Mouse (Mus musculus) testis, adult 10 weeks (tissue): ENCODE results near the gene Cntnap3. TPM values are rescaled to one million over a fixed set of nuclear protein-coding genes. Genes with fewer than 3 reads are reported as not detected.

ENCODE experiments used
- polyA plus RNA-seq: library from polyadenylated mRNA; stranded (reverse); fragments of 350-450 nt; fragmentation: Illumina TruSeq; extraction: RNeasy Lipid Tissue Mini Kit (QIAGEN cat#74804); gene quantifications from one replicate; pipeline ENCODE4 v1.2.3, GENCODE M21; 2014; ENCODE audit warnings: low read depth, low replicate concordance

The Cntnap3 gene
- polyA plus RNA-seq = 0.24 TPM

GRCm38 (mm10) chr13:64903585-64904208 is at the start of gene Cntnap3:
TSS of gene Cntnap3 (minus strand) at chr13:64903955.

GRCm38 (mm10) chr13:64917191-64917590 is 13.4 kb upstream of the Cntnap3 start, which contains the start of gene Spata31:
TSS of gene Spata31 (plus strand) at chr13:64917406.

Other genes starting within 250 kb of the Cntnap3 start
- gene Spata31, start 13.5 kb upstream of the Cntnap3 start, polyA plus RNA-seq = 410 TPM
- 97.2 TPM for gene Spata31d1c, start 129.1 kb upstream of the Cntnap3 start, polyA plus RNA-seq
- 20.3 TPM for gene Prss47, start 148.8 kb upstream of the Cntnap3 start, polyA plus RNA-seq
- gene Mfsd14b, start 209.0 kb upstream of the Cntnap3 start, polyA plus RNA-seq = 12.6 TPM
- not detected for gene Olfr465-ps1, start 234.1 kb upstream of the Cntnap3 start, polyA plus RNA-seq
- not detected for gene Olfr466, start 246.3 kb upstream of the Cntnap3 start, polyA plus RNA-seq